Mouse (Mus musculus) hindbrain, embryonic 13.5 days (tissue): ENCODE data around the gene Psmb3. TPM values are rescaled to one million over a fixed set of nuclear protein-coding genes. Genes with fewer than 3 reads are reported as not detected.

Experiments
- ATAC-seq: fragments of 200-750 bp; cut with Nextera tagmentation; 2 replicates; pipeline ENCODE4 v1.8.0; 2017; ENCODE audit warnings: moderate TSS enrichment; ENCODE audit not compliant: low FRiP score
- H3K27ac ChIP-seq: fragments of 300-500 bp; sonication (generic); 2 replicates; pipeline ENCODE4 v1.5.1; 2015; ENCODE audit warnings: inconsistent platforms, mild to moderate bottlenecking, moderate library complexity
- H3K27me3 ChIP-seq: fragments of 300-500 bp; sonication (generic); 2 replicates; pipeline ENCODE4 v1.6.1; 2015; ENCODE audit warnings: mild to moderate bottlenecking, inconsistent platforms
- H3K36me3 ChIP-seq: fragments of 300-500 bp; sonication (generic); 2 replicates; pipeline ENCODE4 v1.6.1; 2015; ENCODE audit warnings: mild to moderate bottlenecking, inconsistent platforms
- H3K4me1 ChIP-seq: fragments of 300-500 bp; sonication (generic); replicated peaks from 2 replicates; pipeline ENCODE4 v1.6.1; 2015; ENCODE audit warnings: inconsistent platforms
- H3K4me2 ChIP-seq: fragments of 300-500 bp; sonication (generic); 2 replicates; pipeline ENCODE4 v1.6.1; 2015; ENCODE audit warnings: inconsistent platforms, mild to moderate bottlenecking, moderate library complexity
- H3K4me3 ChIP-seq: fragments of 300-500 bp; sonication (generic); 2 replicates; pipeline ENCODE4 v1.5.1; 2015; ENCODE audit warnings: mild to moderate bottlenecking, inconsistent platforms
- H3K9ac ChIP-seq: fragments of 300-500 bp; sonication (generic); 2 replicates; pipeline ENCODE4 v1.6.1; 2015; ENCODE audit warnings: mild to moderate bottlenecking, inconsistent platforms
- H3K9me3 ChIP-seq: fragments of 300-500 bp; sonication (generic); 2 replicates; pipeline ENCODE4 v1.6.1; 2016; ENCODE audit warnings: inconsistent platforms
- WGBS: fragments of 180-500 bp; shearing (Covaris S2); methylation state at CpG from one replicate; pipeline ENCODE4 v1.1.7; 2015; 5-methylcytosine and 5-hydroxymethylcytosine counted together
- polyA plus RNA-seq: library from polyadenylated mRNA; unstranded; fragments of >200 nt; fragmentation: Nextera tagmentation; extraction: Ambion mirVana; gene quantifications from 2 replicates; pipeline ENCODE4 v1.2.1, GENCODE M21; 2015

The Psmb3 gene
- polyA plus RNA-seq, 1 experiment from 2014 or later = 483 TPM

GRCm38 (mm10) chr11:97662207-97662892 lies 40.8 kb upstream of the Psmb3 start:
- peaks cover 49% of the 10 kb centered on the region for H3K4me1 ChIP-seq
- 2% methylated on average over 21 of the region's 21 CpGs for WGBS
- H3K4me3 ChIP-seq = peak overlapping the region; percentile 87
- peak overlapping the region; percentile 50 for H3K4me2 ChIP-seq
- H3K36me3 ChIP-seq = peaks cover 21% of the 10 kb centered on the region
- ATAC-seq = no peak
- peak overlapping the region; percentile 86; the same call in 1 of the 2 replicates for H3K9ac ChIP-seq
- H3K27ac ChIP-seq = no peak overlapping the region
- H3K9me3 ChIP-seq = no peaks in the 10 kb centered on the region
- H3K27me3 ChIP-seq = peaks cover 29% of the 10 kb centered on the region

- Histone ChIP-seq H3K27me3 (peaks cover 29% of the 10 kb centered on the region), H3K27ac (peak within 1 kb of the TSS; percentile 86), H3K9me3 (no peaks in the 10 kb centered on the region), H3K4me2 (peak within 1 kb of the TSS; percentile 81), H3K9ac (peak within 1 kb of the TSS; percentile 86), H3K4me1 (peaks cover 49% of the 10 kb centered on the region), H3K36me3 (peaks cover 26% of the 10 kb centered on the region), H3K4me3 (peak within 1 kb of the TSS; percentile 87)
- peak; percentile 48 for ATAC-seq
- WGBS = under 1% methylated on average over 31 of the region's 76 CpGs
Measured at GRCm38 (mm10) chr11:97662893-97663527, 40.2 kb upstream of the Psmb3 start, which contains the start of gene Mllt6. TSS of gene Mllt6 (plus strand) at chr11:97663414.

- peak overlapping the region; percentile 86 for H3K27ac ChIP-seq
- peaks cover 27% of the 10 kb centered on the region for H3K27me3 ChIP-seq
- H3K9ac ChIP-seq = peak overlapping the region; percentile 86
- H3K4me2 ChIP-seq = peak overlapping the region; percentile 81
- no peaks in the 10 kb centered on the region for H3K9me3 ChIP-seq
- H3K4me3 ChIP-seq = peak overlapping the region; percentile 87
- WGBS = under 1% methylated on average over 38 of the region's 57 CpGs
- ATAC-seq = peak; percentile 36; the same call in 1 of the 2 replicates
- peaks cover 33% of the 10 kb centered on the region for H3K36me3 ChIP-seq
- peaks cover 53% of the 10 kb centered on the region for H3K4me1 ChIP-seq
Measured at GRCm38 (mm10) chr11:97663528-97664338, 39.5 kb upstream of the Psmb3 start.

- ATAC-seq = no peak
- H3K27me3 ChIP-seq = peaks cover 24% of the 10 kb centered on the region
- peak overlapping the region; percentile 81 for H3K4me2 ChIP-seq
- H3K4me1 ChIP-seq = peaks cover 53% of the 10 kb centered on the region
- peak overlapping the region; percentile 87 for H3K4me3 ChIP-seq
- H3K9me3 ChIP-seq = no peaks in the 10 kb centered on the region
- peak overlapping the region; percentile 86 for H3K9ac ChIP-seq
- H3K36me3 ChIP-seq = peaks cover 39% of the 10 kb centered on the region
- 1% methylated on average over 7 of the region's 8 CpGs for WGBS
- H3K27ac ChIP-seq = peak overlapping the region; percentile 86; the same call in 1 of the 2 replicates
Measured at GRCm38 (mm10) chr11:97664339-97664665, 38.9 kb upstream of the Psmb3 start.

- Histone ChIP-seq H3K36me3 (peaks cover 44% of the 10 kb centered on the region), H3K4me2 (peak overlapping the region; percentile 81), H3K27me3 (peaks cover 24% of the 10 kb centered on the region), H3K9ac (peak overlapping the region; percentile 86), H3K4me3 (peak overlapping the region; percentile 87), H3K27ac (0 out of 2 replicates have a peak overlapping the region, but pooled peaks have one; percentile 23), H3K4me1 (peaks cover 53% of the 10 kb centered on the region), H3K9me3 (no peaks in the 10 kb centered on the region)
- WGBS = 39% methylated on average over 6 of the region's 6 CpGs
- ATAC-seq = no peak
Measured at GRCm38 (mm10) chr11:97664771-97665240, 38.4 kb upstream of the Psmb3 start.

GRCm38 (mm10) chr11:97665431-97665830 lies 37.8 kb upstream of the Psmb3 start:
- no peaks in the 10 kb centered on the region for H3K9me3 ChIP-seq
- peaks cover 57% of the 10 kb centered on the region for H3K4me1 ChIP-seq
- H3K4me3 ChIP-seq = peak overlapping the region; percentile 87; the same call in 1 of the 2 replicates
- peak overlapping the region; percentile 81 for H3K4me2 ChIP-seq
- 89% methylated on average over 13 of the region's 13 CpGs for WGBS
- peaks cover 24% of the 10 kb centered on the region for H3K27me3 ChIP-seq
- no peak for ATAC-seq
- H3K36me3 ChIP-seq = peaks cover 50% of the 10 kb centered on the region
- H3K27ac ChIP-seq = no peak overlapping the region
- peak overlapping the region; percentile 86; the same call in 1 of the 2 replicates for H3K9ac ChIP-seq

GRCm38 (mm10) chr11:97666221-97666620 lies 37.0 kb upstream of the Psmb3 start:
- no peak for ATAC-seq
- Histone ChIP-seq H3K36me3 (peaks cover 58% of the 10 kb centered on the region), H3K27me3 (peaks cover 16% of the 10 kb centered on the region), H3K9me3 (no peaks in the 10 kb centered on the region), H3K4me1 (peaks cover 54% of the 10 kb centered on the region), H3K27ac (no peak overlapping the region), H3K4me2 (no peak overlapping the region), H3K9ac (no peak overlapping the region), H3K4me3 (no peak overlapping the region)
- 92% methylated on average over 7 of the region's 7 CpGs for WGBS

- WGBS = 93% methylated on average over 15 of the region's 15 CpGs
Measured at GRCm38 (mm10) chr11:97666794-97667193, 36.4 kb upstream of the Psmb3 start.

GRCm38 (mm10) chr11:97668160-97668559 lies 35.0 kb upstream of the Psmb3 start:
- Histone ChIP-seq H3K9ac (no peak overlapping the region), H3K27ac (no peak overlapping the region), H3K36me3 (peaks cover 77% of the 10 kb centered on the region), H3K4me1 (peaks cover 40% of the 10 kb centered on the region), H3K9me3 (no peaks in the 10 kb centered on the region), H3K4me2 (no peak overlapping the region), H3K4me3 (no peak overlapping the region), H3K27me3 (no peaks in the 10 kb centered on the region)
- ATAC-seq = no peak
- WGBS = 92% methylated on average over 7 of the region's 7 CpGs

More at GRCm38 (mm10) chr11:97666794-97667193, 36.4 kb upstream of the Psmb3 start:
- Histone ChIP-seq H3K9ac (no peak overlapping the region), H3K36me3 (peaks cover 64% of the 10 kb centered on the region), H3K9me3 (no peaks in the 10 kb centered on the region), H3K27me3 (peaks cover 10% of the 10 kb centered on the region), H3K27ac (no peak overlapping the region), H3K4me1 (peaks cover 50% of the 10 kb centered on the region), H3K4me2 (no peak overlapping the region), H3K4me3 (no peak overlapping the region)
- ATAC-seq = no peak

GRCm38 (mm10) chr11:97669268-97669667 lies 33.9 kb upstream of the Psmb3 start:
- H3K9ac ChIP-seq = peak overlapping the region; percentile 29; the same call in 1 of the 2 replicates
- peaks cover 89% of the 10 kb centered on the region for H3K36me3 ChIP-seq
- ATAC-seq = no peak
- H3K9me3 ChIP-seq = no peaks in the 10 kb centered on the region
- no peak overlapping the region for H3K4me3 ChIP-seq
- no peaks in the 10 kb centered on the region for H3K27me3 ChIP-seq
- H3K27ac ChIP-seq = peak overlapping the region; percentile 23; the same call in 1 of the 2 replicates
- H3K4me2 ChIP-seq = no peak overlapping the region
- WGBS = 54% methylated on average over 15 of the region's 15 CpGs
- H3K4me1 ChIP-seq = peaks cover 38% of the 10 kb centered on the region

GRCm38 (mm10) chr11:97669829-97670228 lies 33.4 kb upstream of the Psmb3 start:
- 32% methylated on average over 6 of the region's 6 CpGs for WGBS
- Histone ChIP-seq H3K9me3 (no peaks in the 10 kb centered on the region), H3K27ac (peak overlapping the region; percentile 23; the same call in 1 of the 2 replicates), H3K36me3 (peaks cover 94% of the 10 kb centered on the region), H3K27me3 (no peaks in the 10 kb centered on the region), H3K4me2 (no peak overlapping the region), H3K4me3 (no peak overlapping the region), H3K9ac (peak overlapping the region; percentile 5; the same call in 1 of the 2 replicates), H3K4me1 (peaks cover 32% of the 10 kb centered on the region)
- ATAC-seq = no peak
